Mouse (Mus musculus) monocyte, adult 2 months (primary cell): Measurements from ENCODE around the gene Kcns1.

Source experiments
- DNase-seq, 2 experiments: peaks; one replicate each; pipeline ENCODE4 v3.0.0; 2022; ENCODE audit warnings: low spot score in 2 of 2, low read depth in 1 of 2

The Kcns1 gene

GRCm38 (mm10) chr2:164173394-164173793 is 2.5 kb upstream of the Kcns1 start:
- DNase-seq, result no peak

DNA sequence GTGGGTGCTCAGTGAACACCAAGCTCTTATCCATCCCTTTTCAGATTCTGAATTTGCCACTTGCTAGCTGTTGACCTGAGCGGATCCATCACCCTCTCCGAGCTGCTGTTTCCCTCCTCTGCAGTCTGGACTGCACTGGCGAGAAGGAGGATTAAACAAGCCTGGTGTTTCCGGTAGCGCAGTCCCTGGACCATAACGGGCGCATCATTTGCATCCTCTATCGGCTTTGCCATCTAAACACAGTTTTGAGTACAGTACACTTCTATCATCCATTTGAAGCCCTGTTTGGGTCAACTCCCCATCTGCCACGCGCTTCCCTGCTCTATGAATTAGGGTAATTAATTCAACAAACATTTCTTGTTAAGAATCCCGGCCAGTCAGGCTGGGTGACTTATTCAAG is 587 bp downstream of the Kcns1 start:
- DNase-seq, result no peak

DNA sequence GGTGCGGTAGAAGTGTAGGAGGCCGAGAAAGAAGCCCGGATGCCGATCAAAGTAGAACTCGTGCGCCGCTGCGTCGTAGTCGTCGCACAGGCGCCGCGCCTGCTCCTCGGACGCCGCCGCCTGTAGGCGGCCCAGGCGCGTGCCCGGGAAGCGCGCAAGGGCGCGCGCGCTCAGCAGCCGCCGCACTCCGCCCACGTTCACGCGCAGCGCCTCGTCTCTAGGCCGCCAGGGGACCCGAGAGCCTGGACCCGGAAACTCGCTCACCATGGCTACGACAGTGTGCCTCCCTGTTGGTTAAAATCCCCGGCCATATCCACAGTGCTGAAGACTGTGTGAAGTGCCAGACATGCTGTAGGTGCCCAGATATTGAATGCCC is 2.4 kb downstream of the Kcns1 start:
- no peak for DNase-seq

GRCm38 (mm10) chr2:164167752-164168570 is 3.0 kb downstream of the Kcns1 start:
- DNase-seq, result no peak

- no peak for DNase-seq
These were observed 6.0 kb downstream of the Kcns1 start for GRCm38 (mm10) chr2:164164941-164165340.

- no peak for DNase-seq
These were observed 9.3 kb downstream of the Kcns1 start for GRCm38 (mm10) chr2:164161515-164162055.

DNA sequence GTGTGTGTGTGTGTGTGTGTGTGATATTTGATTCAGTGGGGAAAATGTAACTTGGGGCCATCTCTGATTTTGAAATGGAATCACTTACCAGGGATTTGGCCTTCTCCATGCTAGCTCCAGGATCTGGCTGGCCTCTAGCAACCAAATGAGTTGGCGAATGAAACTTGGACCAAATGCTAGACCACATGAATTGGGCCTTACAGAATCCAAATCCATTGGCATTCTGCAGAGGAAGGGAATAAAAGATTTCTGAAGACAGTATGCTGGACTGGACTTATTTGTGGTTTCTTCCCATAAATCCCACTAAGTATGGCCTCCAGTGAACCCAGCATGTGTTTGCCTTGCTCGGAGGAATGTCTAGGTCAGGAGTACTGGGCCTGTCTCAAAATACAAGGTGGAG is 12.1 kb downstream of the Kcns1 start:
- DNase-seq, result no peak

DNA sequence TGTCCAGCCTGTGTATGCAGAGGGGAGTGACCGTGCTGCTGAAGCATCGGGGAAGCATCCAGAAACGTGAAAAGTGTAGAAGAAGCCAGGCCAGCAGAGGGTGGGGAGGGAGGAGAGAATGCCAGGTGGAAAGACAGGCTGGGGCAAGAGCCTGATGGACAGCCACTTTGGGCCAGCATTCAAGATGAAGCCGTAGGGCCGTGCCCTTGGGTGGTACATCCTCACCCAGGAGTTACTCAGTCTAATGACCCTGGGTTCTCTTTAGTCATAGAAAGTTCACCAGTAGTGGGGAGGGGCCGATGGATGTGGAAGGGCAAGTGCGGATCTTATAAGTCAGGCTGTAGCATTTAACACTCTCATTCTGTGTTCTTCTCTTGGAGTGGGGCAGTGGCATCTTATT is 14.8 kb downstream of the Kcns1 start:
- DNase-seq, result no peak

DNA sequence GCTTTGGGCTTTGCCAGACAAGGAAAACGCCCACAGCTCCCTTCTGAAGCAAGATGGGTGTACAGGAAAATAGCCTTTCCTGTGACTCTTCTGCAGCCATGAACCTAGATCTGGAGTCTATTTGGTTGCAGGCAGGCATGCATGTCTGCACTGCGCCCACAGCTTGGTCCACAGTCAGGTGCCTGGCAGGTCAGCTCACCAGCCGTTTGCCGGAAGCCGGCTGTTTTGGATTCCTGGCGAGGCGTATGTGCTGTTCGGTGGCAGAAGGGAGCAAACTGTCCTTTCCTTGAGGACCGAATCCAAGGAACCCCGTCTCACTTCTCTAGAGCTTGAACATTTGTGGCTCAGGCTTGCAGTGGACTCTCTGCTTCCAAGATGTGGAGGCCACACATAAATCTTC is 16.9 kb downstream of the Kcns1 start:
- DNase-seq, result no peak

- no peak for DNase-seq
These were observed 18.6 kb downstream of the Kcns1 start for GRCm38 (mm10) chr2:164152341-164152740.

DNA sequence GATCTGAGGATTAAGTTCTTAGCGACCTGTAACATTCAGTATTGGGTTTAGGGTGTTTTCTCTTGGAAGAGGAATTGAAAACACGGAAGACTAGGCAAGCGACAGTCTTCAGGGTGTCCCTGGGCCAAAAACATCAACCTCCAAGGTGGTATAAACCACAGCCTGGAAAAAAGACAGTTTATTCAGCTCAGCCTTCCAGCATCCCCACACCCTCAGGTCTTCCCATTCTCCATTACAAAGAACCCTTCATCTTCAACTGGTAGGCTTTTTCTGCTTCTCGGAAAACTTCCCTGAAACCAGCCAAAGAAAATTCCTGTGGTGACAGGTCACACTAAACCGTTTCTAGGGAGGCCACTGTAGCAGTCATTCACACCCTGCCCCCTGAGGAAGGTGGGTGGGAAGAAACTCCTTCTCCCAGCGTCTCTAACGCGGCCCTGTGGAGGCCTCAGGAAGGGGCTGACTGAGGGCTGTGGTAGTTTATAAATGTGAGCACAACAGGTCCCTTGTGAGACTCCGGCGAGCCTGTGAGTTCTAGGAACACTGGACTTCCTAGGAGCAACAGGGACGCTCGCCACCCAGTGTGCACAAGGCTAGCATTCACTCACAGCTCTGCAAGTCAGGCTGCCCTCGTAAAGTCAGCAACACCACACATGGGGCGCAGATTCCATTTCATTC is 20.7 kb downstream of the Kcns1 start:
- no peak for DNase-seq

GRCm38 (mm10) chr2:164146556-164146955 is 24.4 kb downstream of the Kcns1 start:
- no peak for DNase-seq

DNA sequence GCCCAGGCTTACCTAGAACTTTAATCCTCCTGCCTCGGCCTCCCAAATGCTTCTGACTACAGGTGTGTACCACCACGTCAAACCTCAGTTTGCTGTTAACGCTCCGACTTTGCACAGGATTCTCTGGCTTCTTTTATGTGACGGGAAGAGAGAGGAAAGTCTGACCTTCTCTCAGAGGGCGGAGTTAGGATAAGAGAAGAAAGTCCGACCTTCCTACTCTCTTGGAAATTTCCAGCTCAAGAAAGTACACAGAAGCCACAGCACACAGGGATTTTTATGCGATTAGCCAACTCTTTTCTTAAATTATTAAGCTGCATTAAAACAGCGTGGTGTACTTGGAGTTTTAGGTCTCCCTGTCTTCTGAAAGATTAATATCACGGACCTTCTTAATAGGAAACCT is 26.4 kb downstream of the Kcns1 start:
- DNase-seq, result no peak

DNA sequence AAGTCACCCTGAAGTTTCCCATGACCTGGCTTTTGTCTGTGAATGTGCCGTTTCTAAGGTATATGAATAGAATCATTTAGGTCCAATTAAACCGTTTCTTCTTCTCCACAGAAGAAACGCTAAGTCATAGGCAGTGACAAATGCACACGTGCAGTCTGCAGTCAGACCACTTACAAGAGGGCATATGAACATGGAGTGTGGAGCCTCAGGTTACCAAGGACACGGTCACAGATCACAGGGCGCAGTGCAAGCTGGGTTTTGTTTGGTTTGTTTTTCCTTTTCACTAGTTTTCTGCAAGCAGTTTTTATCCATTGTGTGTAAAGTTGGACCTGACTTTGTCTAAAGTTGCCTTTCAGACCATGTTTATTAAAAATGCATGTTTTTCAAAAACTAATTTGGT is 26.9 kb downstream of the Kcns1 start:
- DNase-seq, result no peak

- no peak for DNase-seq
These were observed 28.9 kb downstream of the Kcns1 start for GRCm38 (mm10) chr2:164142021-164142420.

- no peak for DNase-seq
These were observed 33.2 kb downstream of the Kcns1 start for GRCm38 (mm10) chr2:164137754-164138153.

DNA sequence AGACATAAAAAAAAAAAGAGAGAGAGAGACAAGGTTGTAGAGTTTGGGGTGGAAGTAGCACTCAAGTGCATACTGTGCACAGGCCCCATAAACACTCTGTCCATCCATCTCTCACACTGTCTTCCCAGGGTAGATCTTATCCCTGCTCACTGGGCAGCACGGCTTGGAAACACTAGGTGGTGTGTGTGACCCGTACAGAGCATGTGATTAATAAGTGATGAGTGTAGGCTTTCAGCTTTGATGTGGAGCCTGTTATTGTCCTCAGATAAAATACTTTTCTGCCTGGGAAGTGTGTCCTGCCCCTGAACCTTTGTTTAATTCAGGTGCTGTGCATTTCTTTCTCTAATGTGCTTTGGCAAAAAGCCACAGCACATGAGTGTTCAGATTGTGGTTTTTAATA is 34.5 kb downstream of the Kcns1 start:
- DNase-seq, result no peak

- no peak for DNase-seq
These were observed 35.5 kb downstream of the Kcns1 start for GRCm38 (mm10) chr2:164135367-164135766.

DNA sequence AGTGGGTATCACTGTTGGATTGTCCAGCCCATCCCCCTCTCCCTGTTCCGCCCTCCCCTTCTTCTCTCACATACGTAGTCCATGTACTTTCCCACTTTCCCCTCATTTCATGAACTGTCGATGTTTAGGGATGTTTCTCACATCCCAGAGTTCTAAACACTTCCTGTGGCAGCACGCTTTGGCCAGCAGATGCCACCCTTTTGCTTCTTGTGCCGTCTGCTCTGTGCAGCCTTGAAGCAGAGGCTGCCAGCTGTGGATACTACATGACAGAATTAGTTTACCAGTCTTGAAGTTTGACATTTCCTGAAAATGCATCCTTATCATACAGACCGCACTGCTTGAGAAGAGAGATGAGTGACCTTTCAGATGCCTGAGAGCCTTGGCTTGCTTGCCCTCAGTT is 36.4 kb downstream of the Kcns1 start:
- DNase-seq, result no peak

- no peak for DNase-seq
These were observed 39.3 kb downstream of the Kcns1 start for GRCm38 (mm10) chr2:164131586-164131985.

GRCm38 (mm10) chr2:164128576-164129411 is 42.1 kb downstream of the Kcns1 start:
- no peak for DNase-seq

- no peak for DNase-seq
These were observed 43.6 kb downstream of the Kcns1 start for GRCm38 (mm10) chr2:164127297-164127696.
